Mouse (Mus musculus) yolk sac, embryonic 10.5 days (tissue): Measurements from ENCODE around the gene Crcp.
"Not testable (repeated sequence)": the region's sequence is repeated elsewhere in the genome, so short reads cannot be mapped to it uniquely, and the experiment has no call there.

Experiments
- DNase-seq: peaks from one replicate; pipeline ENCODE4 v3.0.0-alpha.2; 2017; ENCODE audit warnings: low spot score

Gene Crcp

GRCm38 (mm10) chr5:130023767-130024539 lies 5.1 kb upstream of the Crcp start:
- DNase-seq = peak; percentile 94

- DNase-seq = peak; percentile 81
Measured at GRCm38 (mm10) chr5:130027134-130027533, 2.0 kb upstream of the Crcp start.

GRCm38 (mm10) chr5:130027696-130028095 lies 1.4 kb upstream of the Crcp start:
- DNase-seq = no peak

- DNase-seq = no peak
Measured at GRCm38 (mm10) chr5:130031410-130032390, 2.6 kb downstream of the Crcp start.

GRCm38 (mm10) chr5:130033869-130034268 lies 4.8 kb downstream of the Crcp start:
- no peak for DNase-seq

- DNase-seq = not testable (repeated sequence)
Measured at GRCm38 (mm10) chr5:130036300-130036699, 7.2 kb downstream of the Crcp start.

- peak; percentile 48 for DNase-seq
Measured at GRCm38 (mm10) chr5:130037752-130038455, 8.8 kb downstream of the Crcp start.

GRCm38 (mm10) chr5:130040797-130041196 lies 11.7 kb downstream of the Crcp start:
- DNase-seq = no peak

GRCm38 (mm10) chr5:130041262-130041661 lies 12.2 kb downstream of the Crcp start:
- no peak for DNase-seq

GRCm38 (mm10) chr5:130043741-130044140 lies 14.7 kb downstream of the Crcp start:
- DNase-seq = no peak

- DNase-seq = no peak
Measured at GRCm38 (mm10) chr5:130044201-130044695, 15.2 kb downstream of the Crcp start.

GRCm38 (mm10) chr5:130046100-130046499 lies 17.0 kb downstream of the Crcp start:
- DNase-seq = no peak

GRCm38 (mm10) chr5:130046589-130046988 lies 17.5 kb downstream of the Crcp start:
- no peak for DNase-seq

GRCm38 (mm10) chr5:130047013-130047412 lies 17.9 kb downstream of the Crcp start:
- no peak for DNase-seq

GRCm38 (mm10) chr5:130048786-130049520 lies 19.9 kb downstream of the Crcp start:
- DNase-seq = no peak

GRCm38 (mm10) chr5:130050416-130050815 lies 21.3 kb downstream of the Crcp start:
- DNase-seq = no peak

GRCm38 (mm10) chr5:130051073-130051860 lies 22.2 kb downstream of the Crcp start:
- DNase-seq = no peak

- no peak for DNase-seq
Measured at GRCm38 (mm10) chr5:130052510-130052909, 23.4 kb downstream of the Crcp start.

- DNase-seq = no peak
Measured at GRCm38 (mm10) chr5:130052955-130053354, 23.9 kb downstream of the Crcp start.

- no peak for DNase-seq
Measured at GRCm38 (mm10) chr5:130055688-130056087, 26.6 kb downstream of the Crcp start.
